Mouse (Mus musculus) myocyte (in vitro differentiated cells): ENCODE measurements around the gene Phldb3. TPM values are rescaled to one million over a fixed set of nuclear protein-coding genes. Genes with fewer than 3 reads are reported as not detected.

ENCODE experiments used
- H3K27me3 ChIP-seq: one replicate; pipeline ENCODE4 v1.6.1; 2011; ENCODE audit not compliant: control insufficient read depth, insufficient read depth, insufficient read length
- H3K36me3 ChIP-seq: one replicate; pipeline ENCODE4 v1.6.1; 2011; ENCODE audit not compliant: control insufficient read depth, insufficient read depth
- H3K4me2 ChIP-seq: one replicate; pipeline ENCODE4 v1.6.1; 2011; ENCODE audit warnings: low read depth, control low read depth
- H3K4me3 ChIP-seq: one replicate; pipeline ENCODE4 v1.5.1; 2011; ENCODE audit warnings: mild to moderate bottlenecking, control low read depth, moderate library complexity
- H3K79me2 ChIP-seq: one replicate; pipeline ENCODE4 v1.6.1; 2011; ENCODE audit not compliant: control insufficient read depth, insufficient read depth
- H3ac ChIP-seq: one replicate; pipeline ENCODE4 v1.6.1; 2011; ENCODE audit not compliant: control insufficient read depth, insufficient read length
- CEBPB ChIP-seq: IDR thresholded peaks from 2 replicates; pipeline ENCODE4 v1.6.1; 2011; ENCODE audit warnings: mild to moderate bottlenecking, moderate library complexity; ENCODE audit not compliant: poor library complexity, insufficient read depth, severe bottlenecking
- E2F4 ChIP-seq: IDR thresholded peaks from one replicate; pipeline ENCODE4 v1.6.1; 2011; ENCODE audit warnings: mild to moderate bottlenecking, control low read depth, moderate library complexity; ENCODE audit not compliant: insufficient read depth
- MAX ChIP-seq: IDR thresholded peaks from one replicate; pipeline ENCODE4 v1.6.1; 2011; ENCODE audit warnings: low read depth, mild to moderate bottlenecking, control low read depth
- MYOD1 ChIP-seq, 3 experiments: IDR thresholded peaks; one replicate each; pipeline ENCODE4 v1.6.1; 2011; ENCODE audit warnings: control low read depth in 2 of 3, low read depth in 2 of 3, mild to moderate bottlenecking in 2 of 3, moderate library complexity in 1 of 3; ENCODE audit not compliant: insufficient read length in 2 of 3, control insufficient read depth in 1 of 3
- MYOG ChIP-seq, 3 experiments: IDR thresholded peaks; one replicate each; pipeline ENCODE4 v1.6.1; 2011; ENCODE audit warnings: control low read depth in 2 of 3, low read depth in 2 of 3, mild to moderate bottlenecking in 2 of 3; ENCODE audit not compliant: insufficient read length in 2 of 3, control insufficient read depth in 1 of 3, insufficient read depth in 1 of 3
- POLR2A ChIP-seq: IDR thresholded peaks from one replicate; pipeline ENCODE4 v1.6.1; 2011; ENCODE audit warnings: low read depth, mild to moderate bottlenecking, control low read depth, moderate library complexity; ENCODE audit not compliant: insufficient read length
- POLR2AphosphoS2 ChIP-seq: IDR thresholded peaks from one replicate; pipeline ENCODE4 v1.6.1; 2011; ENCODE audit warnings: low read depth, control low read depth; ENCODE audit not compliant: insufficient read length
- REST ChIP-seq: IDR thresholded peaks from one replicate; pipeline ENCODE4 v1.6.1; 2011; ENCODE audit warnings: mild to moderate bottlenecking, control low read depth, moderate library complexity; ENCODE audit not compliant: insufficient read depth, insufficient read length
- SRF ChIP-seq: IDR thresholded peaks from one replicate; pipeline ENCODE4 v1.6.1; 2011; ENCODE audit warnings: low read depth; ENCODE audit not compliant: control insufficient read depth, insufficient read length
- TCF12 ChIP-seq: IDR thresholded peaks from one replicate; pipeline ENCODE4 v1.6.1; 2011; ENCODE audit warnings: mild to moderate bottlenecking, control low read depth; ENCODE audit not compliant: poor library complexity, insufficient read depth, severe bottlenecking
- TCF3 ChIP-seq: IDR thresholded peaks from one replicate; pipeline ENCODE4 v1.6.1; 2011; ENCODE audit warnings: low read depth, control low read depth; ENCODE audit not compliant: insufficient read length
- USF1 ChIP-seq: IDR thresholded peaks from one replicate; pipeline ENCODE4 v1.6.1; 2011; ENCODE audit warnings: low read depth, mild to moderate bottlenecking, control low read depth, moderate library complexity
- polyA plus RNA-seq: library from polyadenylated mRNA; unstranded; fragments of >200 nt; fragmentation: generic; extraction: Trizol; gene quantifications from one replicate; pipeline ENCODE4 v1.2.1, GENCODE M21; 2012; ENCODE audit warnings: missing spikeins

Gene Phldb3
- polyA plus RNA-seq, 1 experiment: 11.5 TPM

- H3K4me3 ChIP-seq: no peak overlapping the region
- H3K36me3 ChIP-seq: no peaks in the 10 kb centered on the region
- TF ChIP-seq E2F4: no peak
- TF ChIP-seq POLR2AphosphoS2: no peak
- no peak for TF ChIP-seq SRF
- TF ChIP-seq MAX: no peak
- TF ChIP-seq REST: no peak
- TF ChIP-seq CEBPB: no peak
- H3K4me2 ChIP-seq: no peak overlapping the region
- H3K79me2 ChIP-seq: no peaks in the 10 kb centered on the region
- no peak overlapping the region for H3ac ChIP-seq
- H3K27me3 ChIP-seq: no peaks in the 10 kb centered on the region
These were observed 34.4 kb downstream of the Phldb3 start for GRCm38 (mm10) chr7:24644996-24645395.

DNA sequence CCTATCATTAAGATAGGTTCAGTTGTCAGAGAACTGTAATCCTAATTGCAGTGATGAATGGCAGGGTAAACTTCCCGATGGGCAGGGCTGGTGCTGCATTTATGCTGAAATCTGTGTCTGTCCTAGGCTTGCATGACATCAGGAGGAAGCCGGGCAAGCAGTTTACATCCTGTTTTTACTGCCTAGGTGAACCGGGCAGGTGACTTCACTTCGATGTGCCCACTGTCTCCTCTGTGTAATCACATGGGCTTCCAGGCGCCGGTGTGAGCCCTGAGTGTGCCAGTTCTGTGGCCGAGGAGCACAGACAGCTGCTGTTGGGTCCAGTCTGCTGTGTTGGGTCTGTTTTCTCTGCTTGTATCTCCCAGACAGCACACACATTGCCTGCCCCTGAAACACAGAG, 35.9 kb downstream of the Phldb3 start:
- no peak overlapping the region for H3ac ChIP-seq
- TF ChIP-seq MAX (no peak), USF1 (no peak), POLR2A (no peak)
- H3K4me3 ChIP-seq: no peak overlapping the region
- H3K36me3 ChIP-seq: no peaks in the 10 kb centered on the region
- H3K79me2 ChIP-seq: no peaks in the 10 kb centered on the region
- no peaks in the 10 kb centered on the region for H3K27me3 ChIP-seq
- H3K4me2 ChIP-seq: no peak overlapping the region

DNA sequence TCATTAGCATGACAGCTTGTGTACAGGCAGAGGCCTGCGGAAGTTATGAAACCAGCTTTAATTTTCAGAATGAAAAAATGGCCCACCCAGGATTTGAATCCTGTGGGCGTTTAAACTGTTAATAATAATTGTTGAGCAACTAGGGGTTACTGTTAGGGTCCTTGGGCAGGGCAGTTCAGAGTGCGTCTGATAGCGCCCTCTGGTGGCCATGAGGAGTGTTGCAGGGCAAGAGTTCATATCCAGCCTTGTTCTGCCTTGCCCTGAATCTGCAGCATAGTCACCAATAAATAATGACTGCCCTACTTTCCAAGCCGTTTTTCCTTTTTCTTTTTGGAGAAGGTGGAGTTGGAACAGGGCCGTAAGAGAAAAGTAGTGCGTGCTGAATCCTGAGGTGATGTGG, 43.1 kb downstream of the Phldb3 start:
- H3K36me3 ChIP-seq: no peaks in the 10 kb centered on the region
- TF ChIP-seq MYOG (IDR thresholded peaks at IDR 0.05; ENCODE audit: control insufficient read depth in 1 of 3, insufficient read depth in 1 of 3, insufficient read length in 2 of 3, low read depth in 2 of 3) (no peak), MYOD1 (IDR thresholded peaks at IDR 0.05; ENCODE audit: control insufficient read depth in 1 of 3, insufficient read length in 2 of 3, low read depth in 2 of 3) (no peak), SRF (no peak), POLR2AphosphoS2 (no peak), TCF3 (no peak), MAX (no peak), E2F4 (no peak), REST (no peak)
- H3ac ChIP-seq: no peak overlapping the region
- no peaks in the 10 kb centered on the region for H3K27me3 ChIP-seq
- no peak overlapping the region for H3K4me3 ChIP-seq
- H3K4me2 ChIP-seq: no peak overlapping the region
- H3K79me2 ChIP-seq: no peaks in the 10 kb centered on the region

GRCm38 (mm10) chr7:24659737-24660357, 49.3 kb downstream of the Phldb3 start:
- Histone ChIP-seq H3K36me3 (no peaks in the 10 kb centered on the region), H3K79me2 (no peaks in the 10 kb centered on the region), H3ac (no peak overlapping the region), H3K4me3 (no peak overlapping the region), H3K27me3 (peaks cover 7% of the 10 kb centered on the region), H3K4me2 (no peak overlapping the region)
- no peak for TF ChIP-seq REST
- TF ChIP-seq USF1: no peak
- no peak for TF ChIP-seq POLR2AphosphoS2
- TF ChIP-seq TCF3: no peak
- TF ChIP-seq POLR2A: no peak
- no peak for TF ChIP-seq SRF
- TF ChIP-seq E2F4: no peak
- no peak for TF ChIP-seq MAX
- TF ChIP-seq MYOG (IDR thresholded peaks at IDR 0.05; ENCODE audit: control insufficient read depth in 1 of 3, insufficient read depth in 1 of 3, insufficient read length in 2 of 3, low read depth in 2 of 3): no peak
- TF ChIP-seq CEBPB: no peak
- no peak for TF ChIP-seq TCF12
- no peak for TF ChIP-seq MYOD1 (IDR thresholded peaks at IDR 0.05; ENCODE audit: control insufficient read depth in 1 of 3, insufficient read length in 2 of 3, low read depth in 2 of 3)

- TF ChIP-seq CEBPB (no peak), POLR2AphosphoS2 (no peak), USF1 (no peak), MAX (no peak), POLR2A (no peak), SRF (no peak), TCF3 (no peak), E2F4 (no peak), TCF12 (no peak), MYOD1 (IDR thresholded peaks at IDR 0.05; ENCODE audit: control insufficient read depth in 1 of 3, insufficient read length in 2 of 3, low read depth in 2 of 3) (no peak)
- no peak overlapping the region for H3K4me3 ChIP-seq
- peaks cover 22% of the 10 kb centered on the region for H3K27me3 ChIP-seq
- no peaks in the 10 kb centered on the region for H3K36me3 ChIP-seq
- H3K4me2 ChIP-seq: no peak overlapping the region
- no peaks in the 10 kb centered on the region for H3K79me2 ChIP-seq
- no peak overlapping the region for H3ac ChIP-seq
These were observed 50.7 kb downstream of the Phldb3 start for GRCm38 (mm10) chr7:24661118-24661904.
